Mouse (Mus musculus) activated CD4-positive, CD25-positive, alpha-beta regulatory T cell, adult 4 months (primary cell): ENCODE results near the gene Rps27rt. TPM values are rescaled to one million over a fixed set of nuclear protein-coding genes. Genes with fewer than 3 reads are reported as not detected.
"Not testable (repeated sequence)": the region's sequence is repeated elsewhere in the genome, so short reads cannot be mapped to it uniquely, and the experiment has no call there.

Experiments
- ATAC-seq: one replicate; pipeline ENCODE4 v1.8.0; 2017
- polyA plus RNA-seq, 2 experiments: library from polyadenylated mRNA; unstranded; fragments of 100-300 nt; shearing (Covaris generic); gene quantifications; one replicate each; pipeline ENCODE4 v1.2.1; 2017

Gene Rps27rt
- 1,000 to 10,000 TPM; 2,827 to 5,236 TPM for polyA plus RNA-seq

DNA sequence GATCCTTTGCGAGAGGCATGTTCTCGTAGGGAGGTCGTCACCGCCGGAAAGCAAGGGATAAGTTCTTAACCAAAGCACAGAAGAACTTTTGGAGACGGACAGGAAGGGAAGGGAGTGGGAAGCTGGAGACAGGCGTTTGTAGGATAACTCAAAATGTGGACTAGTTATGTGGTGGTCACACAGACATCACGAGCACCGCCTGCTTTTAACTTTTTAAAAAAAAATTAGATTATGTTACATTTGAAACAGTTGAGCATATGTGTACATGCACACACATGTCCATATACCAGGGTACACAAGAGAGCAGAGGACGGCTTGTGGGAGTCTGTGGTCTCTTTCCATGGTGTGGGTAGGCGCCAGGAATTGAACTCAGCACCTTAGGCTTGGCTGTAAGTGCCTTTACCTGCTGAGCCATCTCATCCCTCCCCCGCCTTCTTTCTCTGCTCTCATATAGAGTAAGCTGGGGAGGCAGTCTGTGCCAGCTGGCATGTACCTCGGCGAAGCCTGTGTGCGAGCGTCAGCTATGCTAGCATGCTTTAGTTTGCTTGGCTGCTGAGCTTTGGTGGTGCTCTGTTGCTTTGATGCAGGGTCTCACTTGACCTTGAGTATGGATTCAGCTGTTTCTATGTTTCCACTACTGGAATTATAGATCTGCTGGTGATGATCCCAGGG is at the start of gene Rps27rt:
TSS of gene Rps27rt (minus strand) at position 51 of the 672 bp plus-strand sequence.
- no peak for ATAC-seq

DNA sequence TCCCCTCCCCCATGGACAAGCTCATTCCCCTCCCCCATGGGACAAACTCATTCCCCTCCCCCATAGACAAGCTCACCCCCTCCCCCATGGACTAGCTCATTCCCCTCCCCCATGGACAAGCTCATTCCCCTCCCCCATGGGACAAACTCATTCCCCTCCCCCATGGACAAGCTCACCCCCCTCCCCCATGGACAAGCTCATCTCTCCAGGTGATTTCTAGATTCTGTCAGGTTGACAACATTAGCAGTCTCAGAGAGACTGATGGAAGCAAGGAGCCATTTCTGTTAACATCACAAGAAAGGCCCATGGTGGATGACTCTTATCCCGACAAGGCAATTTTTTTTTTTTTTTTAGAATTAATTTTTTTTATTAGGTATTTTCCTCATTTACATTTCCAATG is 48.5 kb upstream of the Rps27rt start:
- not testable (repeated sequence) for ATAC-seq

DNA sequence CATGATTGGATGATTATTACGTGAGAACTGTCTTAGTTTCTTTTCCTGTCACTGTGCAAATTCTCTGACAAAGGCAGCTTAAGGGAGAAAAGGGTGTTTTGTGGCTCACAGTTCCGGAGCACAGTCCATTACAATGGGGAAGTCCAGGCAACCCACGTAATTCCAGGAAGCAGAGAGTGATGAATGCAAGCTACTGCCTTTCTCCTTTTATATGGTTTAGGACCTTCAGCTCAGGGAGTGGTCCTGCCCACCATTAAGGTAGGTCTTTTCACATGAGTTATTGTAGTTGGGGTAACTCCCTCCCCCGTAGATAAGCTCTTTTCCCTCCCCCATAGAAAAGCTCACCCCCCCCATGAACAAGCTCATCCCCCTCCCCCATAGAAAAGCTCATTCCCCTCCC is 48.0 kb upstream of the Rps27rt start:
- no peak for ATAC-seq

DNA sequence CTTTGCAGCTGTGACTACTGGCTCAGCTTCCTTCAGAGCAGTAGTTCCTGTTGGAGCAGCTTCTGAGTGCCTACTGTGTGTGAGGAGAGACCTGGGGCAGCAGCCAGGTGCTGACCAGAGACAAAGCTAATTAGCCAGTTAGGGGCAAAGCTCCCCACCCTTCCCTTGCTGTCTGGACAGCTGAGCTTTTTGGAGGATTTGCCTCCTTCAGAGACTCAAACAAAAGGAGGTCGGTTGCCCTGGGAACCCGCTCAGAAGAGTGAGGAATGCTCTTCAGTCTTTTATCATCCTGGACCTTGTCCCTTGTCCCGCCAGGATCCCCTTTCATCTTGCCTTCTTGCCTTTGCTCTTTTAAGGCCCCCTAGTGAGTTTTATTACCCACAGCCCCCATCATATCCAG is 46.8 kb upstream of the Rps27rt start:
- ATAC-seq, result no peak

DNA sequence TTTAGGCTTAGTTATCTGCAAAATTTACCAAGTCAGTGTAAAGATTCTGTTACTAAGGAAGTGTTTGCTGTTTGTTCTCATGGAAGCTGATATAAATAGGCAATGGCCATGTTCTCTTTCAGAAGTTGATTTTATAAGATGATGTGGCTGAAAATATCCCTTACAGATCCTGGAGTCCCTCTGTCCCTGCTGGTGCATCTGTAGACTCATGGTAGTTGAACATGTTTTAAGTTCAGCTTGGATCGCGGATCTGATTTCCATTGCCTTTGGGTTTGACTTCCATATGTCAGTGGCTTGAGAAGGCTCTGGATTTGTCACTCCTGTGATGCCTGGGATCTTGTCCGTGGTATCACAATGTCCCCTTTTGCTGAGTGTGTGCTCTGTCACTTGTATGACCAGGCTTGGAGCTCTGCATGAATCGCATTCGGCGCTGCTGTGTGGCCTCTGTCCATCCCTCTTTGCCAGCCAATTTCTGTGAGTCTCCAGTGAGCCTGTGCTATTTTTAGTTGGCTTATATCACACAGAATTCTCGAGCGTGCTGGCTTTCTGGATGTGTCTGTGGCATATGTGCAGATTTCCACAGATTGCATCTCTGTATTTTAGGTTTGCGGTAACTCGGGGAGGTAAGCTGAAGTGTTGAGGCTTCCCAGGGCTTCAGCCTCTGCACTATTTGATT is 41.3 kb upstream of the Rps27rt start:
- no peak for ATAC-seq

DNA sequence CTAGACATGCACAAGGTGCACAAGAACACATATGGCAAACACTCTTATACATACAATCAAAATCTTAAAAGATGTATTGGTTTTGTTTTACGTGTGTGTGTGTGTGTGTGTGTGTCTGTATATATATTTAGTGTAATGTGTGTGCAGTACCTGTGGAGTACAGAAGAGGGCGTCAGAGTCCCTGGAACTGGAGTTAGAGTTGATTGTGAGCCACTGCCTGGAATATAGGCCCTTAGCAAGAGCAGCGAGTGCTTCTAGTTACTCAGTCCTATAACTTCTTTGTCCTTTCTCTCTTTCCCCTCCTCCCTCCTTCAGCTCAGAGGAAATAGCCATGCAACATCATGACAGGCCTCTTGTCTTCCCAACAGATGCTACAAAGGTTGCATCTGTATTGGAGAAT is 40.6 kb upstream of the Rps27rt start:
- ATAC-seq, result no peak

DNA sequence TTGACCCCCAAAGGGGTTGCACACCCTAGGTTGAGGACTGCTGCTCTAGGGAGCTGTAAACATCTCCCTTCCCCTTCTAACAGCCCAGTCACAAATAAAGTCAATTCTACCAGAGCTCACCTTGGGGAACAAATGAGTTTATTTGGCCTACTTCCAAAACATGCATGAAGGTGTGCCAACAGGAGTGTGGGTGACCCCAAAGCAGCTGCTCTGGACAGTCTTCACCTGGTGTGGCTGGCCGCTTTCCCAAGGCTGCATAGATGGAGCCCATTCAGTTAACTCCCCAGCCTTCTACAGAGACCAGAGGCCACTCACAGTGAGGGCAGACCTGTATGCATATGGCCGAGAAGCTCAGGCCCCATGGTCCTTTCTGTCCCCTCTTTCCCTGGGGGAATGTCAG is 38.9 kb upstream of the Rps27rt start:
- ATAC-seq, result no peak

DNA sequence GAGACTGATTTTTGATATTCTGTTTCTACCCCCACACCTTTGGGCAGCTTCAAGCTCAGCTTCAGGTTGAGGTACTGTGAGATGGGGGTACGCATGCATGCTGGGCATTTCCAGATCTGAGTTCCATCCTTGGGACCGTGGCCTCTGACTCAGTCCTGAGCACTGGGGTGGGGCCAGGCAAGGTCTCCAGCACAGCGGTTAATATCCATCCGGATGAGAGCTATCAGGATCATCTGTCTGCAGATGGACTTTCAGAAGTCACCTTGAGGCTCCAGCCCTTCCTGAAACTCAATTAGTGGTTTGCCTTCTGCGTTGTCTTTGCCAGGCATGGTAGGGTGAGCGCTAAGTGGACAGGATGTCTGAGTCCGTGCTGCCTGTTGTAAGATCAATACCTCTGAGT is 37.6 kb upstream of the Rps27rt start:
- no peak for ATAC-seq

DNA sequence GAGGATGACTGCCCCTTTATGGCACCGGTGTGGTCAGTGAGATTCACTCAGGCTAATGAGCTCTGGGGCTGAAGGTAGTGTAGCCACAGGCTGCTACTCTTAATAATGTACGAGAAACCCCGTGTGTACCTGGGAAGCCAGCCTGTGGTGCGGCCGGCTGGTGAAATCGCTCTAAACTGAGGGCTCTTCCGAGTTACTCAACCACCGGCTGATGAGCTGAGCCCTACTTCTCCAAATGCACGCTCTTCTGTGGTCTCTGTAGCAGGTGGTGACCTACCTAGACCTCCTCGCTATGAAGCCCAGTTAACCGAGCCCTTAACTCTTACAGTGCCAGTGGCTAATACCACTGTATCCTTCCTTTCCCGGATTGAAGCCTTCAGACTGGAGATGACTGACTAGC is 29.8 kb upstream of the Rps27rt start:
- no peak for ATAC-seq

DNA sequence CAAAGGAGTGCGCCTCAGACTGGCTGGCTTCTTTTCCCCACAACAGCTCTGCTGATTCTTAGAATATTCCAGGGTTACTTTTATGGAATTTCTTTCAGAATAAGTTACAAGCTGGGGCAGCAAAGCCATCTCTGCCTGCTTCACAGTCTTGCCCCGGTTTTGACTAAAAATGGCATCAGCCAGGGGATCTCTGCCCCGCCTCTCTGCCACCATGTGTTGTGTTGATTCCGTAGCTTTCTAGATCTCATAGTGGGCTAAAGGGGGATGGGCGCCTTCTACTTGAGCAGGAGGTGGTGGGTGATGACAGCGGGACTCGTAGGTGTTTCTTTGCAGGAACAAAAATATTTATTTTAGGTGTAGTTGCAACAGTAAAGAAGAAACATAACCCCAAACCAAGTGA is 25.7 kb upstream of the Rps27rt start:
- no peak for ATAC-seq

DNA sequence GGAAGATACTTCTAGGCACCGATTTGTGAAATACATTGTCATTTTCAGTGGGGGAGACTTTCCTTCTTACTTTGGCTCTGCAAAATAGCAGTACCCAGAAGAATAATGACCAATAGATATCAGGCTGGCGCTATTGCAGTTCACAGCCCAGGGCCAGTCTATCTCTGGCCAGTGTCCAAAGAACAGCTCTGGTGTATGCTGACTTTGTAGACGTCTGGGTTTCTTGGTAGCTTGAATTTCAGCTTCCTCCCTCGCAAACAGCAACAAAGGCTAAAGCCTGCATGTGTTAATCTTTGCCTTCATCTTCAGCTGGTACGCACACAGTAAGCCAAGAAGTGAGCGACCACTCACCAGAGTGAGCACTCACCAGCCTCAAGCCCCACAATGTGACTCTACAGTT is 25.2 kb upstream of the Rps27rt start:
- ATAC-seq, result no peak

DNA sequence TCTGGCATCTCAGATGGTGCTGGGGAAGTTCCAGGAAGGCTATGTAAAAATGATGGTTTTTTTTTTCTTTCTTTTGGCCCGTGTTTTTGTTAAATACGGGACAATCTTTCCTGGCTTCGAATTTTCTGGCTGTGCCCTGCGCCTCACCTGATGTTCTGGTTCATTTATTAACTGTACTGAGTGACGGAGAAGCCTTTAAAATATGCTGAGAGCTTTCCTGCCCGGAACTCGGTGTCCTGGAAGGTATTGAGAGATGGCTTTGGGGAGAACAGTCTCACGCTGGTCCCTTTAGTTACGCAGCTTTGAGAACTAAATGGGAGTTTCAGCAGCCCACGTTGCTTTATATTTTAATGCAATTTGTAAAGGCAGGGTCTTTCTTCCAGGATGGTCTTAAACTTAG is 22.9 kb upstream of the Rps27rt start:
- no peak for ATAC-seq

DNA sequence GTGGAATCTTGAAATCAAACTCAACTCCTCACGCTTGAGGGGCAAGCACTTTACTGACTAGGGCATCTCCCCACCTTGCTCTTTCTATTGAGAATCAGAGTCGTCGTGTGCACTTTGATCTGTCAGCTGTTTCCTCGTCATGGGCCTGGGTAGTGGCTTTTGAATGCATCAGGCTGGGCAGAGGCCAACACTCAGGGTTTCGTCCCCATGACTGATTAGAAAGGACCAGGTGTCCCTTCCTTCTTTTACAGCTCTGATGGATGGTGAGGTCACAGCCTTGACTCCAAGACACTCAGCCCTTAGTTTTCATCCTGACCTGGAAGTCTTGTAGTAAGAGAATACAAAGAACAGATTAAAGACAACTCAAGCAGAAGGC is 17.2 kb upstream of the Rps27rt start:
- no peak for ATAC-seq

DNA sequence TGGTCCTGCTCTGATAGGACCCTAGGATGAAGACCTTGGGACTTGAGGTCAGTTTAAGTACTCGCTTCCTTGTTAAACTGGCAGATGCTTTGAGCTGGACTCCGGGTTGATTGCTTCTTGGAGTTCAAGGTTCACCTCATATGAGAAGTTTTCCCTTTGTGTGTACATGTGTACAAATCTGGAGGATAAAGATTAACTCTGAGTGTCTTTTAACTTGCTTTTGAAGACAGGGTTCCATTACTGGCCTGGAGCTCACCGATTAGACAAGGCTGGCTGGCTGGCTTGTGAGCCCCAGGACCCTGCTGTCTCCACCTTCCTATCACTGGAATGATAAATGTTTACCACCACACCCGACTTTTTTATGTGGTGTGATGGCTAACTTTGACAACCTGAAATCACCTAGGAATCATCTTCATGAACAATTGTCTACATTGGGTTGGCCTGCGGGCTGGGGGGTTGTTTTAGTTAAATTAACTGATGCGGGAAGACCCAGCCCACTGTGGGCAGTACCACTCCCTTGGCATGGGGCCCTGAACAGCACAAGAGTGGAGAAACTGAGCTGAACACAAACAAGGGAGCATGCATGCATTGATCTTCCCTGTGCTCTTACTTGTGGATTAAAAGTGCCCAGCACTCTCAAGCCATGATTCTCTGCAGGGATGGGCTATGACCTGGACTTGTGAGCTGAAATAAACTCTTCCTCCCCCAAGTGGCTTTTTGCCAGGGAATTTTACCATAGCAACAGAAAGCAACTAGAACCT is 16.7 kb upstream of the Rps27rt start:
- ATAC-seq, result no peak

DNA sequence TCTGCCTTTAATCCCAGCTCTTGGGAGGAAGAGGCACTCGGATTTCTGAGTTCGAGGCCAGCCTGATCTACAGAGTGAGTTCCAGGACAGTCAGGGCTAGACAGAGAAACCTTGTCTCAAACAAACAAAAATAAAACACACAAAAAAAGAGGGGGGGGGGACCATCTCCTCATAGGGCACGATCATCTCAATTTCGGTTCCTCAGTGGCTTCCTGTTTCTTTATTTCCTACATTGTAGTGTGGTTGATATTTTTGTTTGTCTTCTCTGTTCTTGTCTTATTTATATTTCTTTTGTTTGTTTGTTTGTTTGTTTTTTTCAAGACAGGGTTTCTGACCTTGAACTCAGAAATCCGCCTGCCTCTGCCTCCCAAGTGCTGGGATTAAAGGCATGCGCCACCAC is 13.9 kb upstream of the Rps27rt start:
- ATAC-seq, result no peak

DNA sequence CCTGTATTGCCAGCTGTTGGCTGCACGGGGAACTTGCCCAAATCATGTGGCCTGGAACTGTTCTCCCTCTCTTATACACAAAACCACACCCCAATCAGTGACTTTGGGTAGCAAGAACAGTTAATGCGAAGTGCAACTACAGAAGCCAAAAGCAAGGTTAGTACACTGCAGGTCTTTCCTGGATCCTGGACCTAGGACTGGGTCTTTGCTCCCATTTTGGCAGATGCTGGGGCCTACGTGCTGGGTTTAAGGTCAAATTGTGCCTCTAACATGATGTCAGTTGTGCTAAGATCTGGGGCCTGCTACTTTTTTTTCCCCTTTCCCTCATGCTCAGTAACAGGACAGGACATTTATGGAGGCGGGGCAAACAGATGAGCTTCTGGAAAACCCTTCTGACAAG is 13.2 kb upstream of the Rps27rt start:
- no peak for ATAC-seq

DNA sequence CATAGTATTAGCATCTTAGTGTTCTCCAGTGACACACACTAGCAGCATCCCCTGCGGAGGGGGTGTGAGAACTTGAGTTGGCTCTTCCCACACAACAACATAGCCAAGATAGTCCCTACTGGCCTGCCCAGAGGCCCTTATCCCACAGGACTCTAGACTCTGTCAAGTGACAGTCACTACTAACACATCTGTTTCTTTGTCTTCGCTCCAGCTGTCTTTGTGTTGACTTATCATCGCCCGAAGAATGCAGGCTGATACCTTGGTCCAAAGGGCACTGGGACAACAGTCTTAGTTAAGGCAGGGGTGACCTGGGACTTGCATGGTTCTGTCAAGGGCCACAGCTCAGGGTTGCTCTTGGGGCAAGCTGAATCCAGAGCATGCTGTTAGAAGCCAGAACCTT is 12.7 kb upstream of the Rps27rt start:
- no peak for ATAC-seq

DNA sequence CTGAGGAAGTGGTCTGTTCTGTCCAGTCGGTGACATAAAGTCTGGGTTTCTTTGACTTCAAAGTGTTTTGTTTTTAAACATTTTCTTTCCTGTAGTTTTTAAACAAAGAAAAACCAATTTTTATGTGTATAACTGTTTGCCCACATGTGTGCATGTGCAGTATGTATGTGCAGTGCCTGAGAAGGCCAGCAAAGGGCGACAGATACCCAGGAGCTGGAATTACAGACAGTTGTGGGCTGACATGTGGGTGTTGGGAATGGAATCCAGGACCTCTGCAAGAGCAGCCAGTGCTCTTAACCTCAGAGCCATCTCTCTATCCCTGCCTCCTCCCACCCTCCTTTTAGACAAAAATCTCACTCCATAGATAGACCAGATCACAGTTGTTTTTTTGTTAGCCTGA is 10.0 kb upstream of the Rps27rt start:
- no peak for ATAC-seq

DNA sequence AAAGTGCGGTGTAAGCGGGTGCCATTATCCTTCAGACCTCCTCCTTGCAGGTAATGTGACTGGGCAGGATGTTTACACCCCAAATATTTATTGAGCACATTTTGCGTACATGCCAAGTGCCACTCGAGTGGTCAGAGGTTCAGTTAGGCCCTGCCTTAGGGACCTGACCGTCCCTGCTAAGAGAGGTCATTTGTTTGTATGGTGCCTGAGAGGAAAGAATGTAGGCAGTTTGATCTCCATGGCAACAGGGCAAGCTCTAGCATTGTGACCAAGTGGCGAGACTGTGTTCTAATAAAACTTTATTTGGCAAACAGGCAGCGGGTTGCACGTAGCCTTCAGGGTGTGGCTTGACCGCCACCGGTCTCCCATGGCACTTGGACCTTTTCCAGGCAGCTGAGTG is 7.9 kb upstream of the Rps27rt start:
- ATAC-seq, result no peak

DNA sequence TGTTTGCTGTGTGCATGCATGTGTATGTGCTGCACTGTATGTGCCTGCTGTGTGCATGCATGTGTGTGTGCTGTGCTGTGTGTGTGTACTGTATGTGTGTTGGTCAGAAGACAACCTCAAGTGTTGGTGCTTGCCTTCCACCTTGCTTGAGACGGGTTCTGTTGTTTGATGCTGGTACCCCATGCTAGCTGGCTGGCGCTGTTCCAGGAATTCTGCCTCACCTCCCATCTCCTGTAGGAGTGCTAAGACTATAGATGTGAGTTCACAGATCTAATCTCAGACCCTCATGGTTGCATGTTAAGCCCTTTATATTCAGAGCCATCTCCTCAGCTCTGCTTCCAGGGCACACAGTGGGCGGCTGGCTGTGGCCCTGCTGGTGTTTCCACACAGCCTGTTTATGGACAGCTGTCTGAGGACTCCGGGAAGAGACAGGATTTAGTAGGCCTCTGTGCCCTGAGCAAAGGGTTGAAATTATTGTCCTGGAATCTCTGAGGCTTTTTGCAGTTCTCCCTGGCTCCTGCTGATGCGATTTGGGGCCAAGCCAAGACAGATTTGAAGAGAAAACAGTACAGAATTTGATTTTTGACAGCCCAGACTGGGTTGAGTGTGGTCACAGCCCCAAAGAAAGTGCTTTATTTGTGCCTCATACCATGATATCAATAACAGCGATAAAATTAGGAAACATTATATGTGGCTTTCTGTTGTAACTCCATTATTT is 6.2 kb upstream of the Rps27rt start:
- no peak for ATAC-seq

DNA sequence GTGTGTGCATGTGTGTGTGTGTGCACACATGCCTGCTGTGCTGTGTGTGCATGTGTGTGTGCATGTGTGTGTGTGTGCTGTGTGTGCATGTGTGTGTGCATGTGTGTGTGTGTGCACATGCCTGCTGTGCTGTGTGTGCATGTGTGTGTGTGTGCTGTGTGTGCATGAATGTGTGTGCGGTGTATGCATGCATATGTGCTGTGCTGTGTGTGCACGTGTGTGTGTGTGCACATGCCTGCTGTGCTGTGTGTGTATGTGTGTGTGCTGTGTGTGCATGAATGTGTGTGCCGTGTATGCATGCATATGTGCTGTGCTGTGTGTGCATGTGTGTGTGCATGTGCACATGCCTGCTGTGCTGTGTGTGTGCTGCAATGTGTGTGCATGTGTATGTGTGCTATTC is 5.5 kb upstream of the Rps27rt start:
- ATAC-seq, result no peak

DNA sequence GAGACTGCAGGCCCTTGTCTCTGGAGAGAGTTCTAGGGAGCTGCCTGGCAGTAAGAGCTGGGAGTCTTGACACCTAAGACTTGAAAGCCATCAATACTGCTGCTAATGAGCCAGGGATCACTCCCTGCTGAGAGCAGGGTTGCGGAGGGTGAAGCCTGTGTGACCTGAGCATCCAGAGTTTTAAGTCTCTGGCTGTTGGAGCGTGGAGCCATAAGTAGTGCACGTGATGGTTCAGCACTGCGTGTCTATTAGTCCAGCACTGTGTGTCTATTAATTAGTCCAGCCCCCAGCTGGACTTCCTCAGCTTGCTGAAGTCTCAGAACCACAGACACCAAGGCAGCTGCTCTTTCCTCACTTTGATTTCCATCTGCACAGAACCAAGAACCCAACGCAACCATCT is 3.8 kb upstream of the Rps27rt start:
- ATAC-seq, result no peak

DNA sequence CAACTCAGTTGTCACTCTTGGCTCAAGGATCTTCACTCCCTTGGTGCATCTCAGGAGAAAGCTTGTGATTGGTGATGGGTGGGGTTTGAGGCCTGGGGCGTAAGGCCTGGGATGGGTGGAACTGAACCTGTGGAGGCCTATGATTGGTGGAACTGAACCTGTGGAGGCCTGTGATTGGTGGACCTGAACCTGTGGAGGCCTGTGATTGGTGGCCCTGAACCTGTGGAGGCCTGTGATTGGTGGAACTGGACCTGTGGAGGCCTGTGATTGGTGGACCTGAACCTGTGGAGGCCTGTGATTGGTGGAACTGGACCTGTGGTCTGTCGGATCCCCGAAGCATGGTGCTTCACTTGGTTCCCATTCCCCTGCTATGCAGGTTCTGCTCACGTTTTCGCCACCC is 3.2 kb upstream of the Rps27rt start:
- ATAC-seq, result no peak
